Mouse (Mus musculus): ENCODE results near the gene Rgs16. TPM values are rescaled to one million over a fixed set of nuclear protein-coding genes. Genes with fewer than 3 reads are reported as not detected.

The Rgs16 gene
- polyA plus RNA-seq (2015; fragmentation: Nextera tagmentation; extraction: Ambion mirVana) = 2.1 and 2.7 TPM in 2 replicates

GRCm38 (mm10) chr1:153740145-153740544 lies at the start of gene Rgs16:
TSS of gene Rgs16 (plus strand) at chr1:153740349.

GRCm38 (mm10) chr1:153749211-153749801 lies 9.2 kb downstream of the Rgs16 start, which contains the start of gene Rnasel:
TSS of gene Rnasel (plus strand) at chr1:153749426.

Other genes starting within 250 kb of the Rgs16 start
- gene Npl, start 190.3 kb upstream of the Rgs16 start, polyA plus RNA-seq (2015; fragmentation: Nextera tagmentation; extraction: Ambion mirVana) = 6.2 and 7.4 TPM in 2 replicates
- gene Rgs8, start 87.3 kb upstream of the Rgs16 start, polyA plus RNA-seq (2015; fragmentation: Nextera tagmentation; extraction: Ambion mirVana) = 0.02 and 0.08 TPM in 2 replicates
- 7.8 and 9.5 TPM in 2 replicates for gene Rnasel, start 9.1 kb downstream of the Rgs16 start, polyA plus RNA-seq (2015; fragmentation: Nextera tagmentation; extraction: Ambion mirVana)
- gene Rgsl1, start 103.8 kb downstream of the Rgs16 start, polyA plus RNA-seq (2015; fragmentation: Nextera tagmentation; extraction: Ambion mirVana) = 0.07 and 0.19 TPM in 2 replicates
- gene Teddm1b, start 134.0 kb downstream of the Rgs16 start, polyA plus RNA-seq (2015; fragmentation: Nextera tagmentation; extraction: Ambion mirVana) = 0.08 and 0.14 TPM in 2 replicates
- gene Teddm1a, start 151.4 kb downstream of the Rgs16 start, polyA plus RNA-seq (2015; fragmentation: Nextera tagmentation; extraction: Ambion mirVana) = not detected in 2 replicates
- 88.0 and 121 TPM in 2 replicates for gene Glul, start 159.6 kb downstream of the Rgs16 start, polyA plus RNA-seq (2015; fragmentation: Nextera tagmentation; extraction: Ambion mirVana)
- gene Teddm2, start 159.9 kb downstream of the Rgs16 start, polyA plus RNA-seq (2015; fragmentation: Nextera tagmentation; extraction: Ambion mirVana) = 0.35 and 0.56 TPM in 2 replicates